Mouse (Mus musculus) heart, postnatal 0 days (tissue): Measurements from ENCODE around the gene Hmgcs2.

Experiments used
- CTCF ChIP-seq: IDR thresholded peaks from 2 replicates; pipeline ENCODE4 v1.5.1; 2016; ENCODE audit warnings: antibody characterized with exemption, control low read depth, low read depth
- EP300 ChIP-seq: IDR thresholded peaks from 2 replicates; pipeline ENCODE4 v1.6.1; 2016; ENCODE audit warnings: antibody characterized with exemption, low read depth

DNA sequence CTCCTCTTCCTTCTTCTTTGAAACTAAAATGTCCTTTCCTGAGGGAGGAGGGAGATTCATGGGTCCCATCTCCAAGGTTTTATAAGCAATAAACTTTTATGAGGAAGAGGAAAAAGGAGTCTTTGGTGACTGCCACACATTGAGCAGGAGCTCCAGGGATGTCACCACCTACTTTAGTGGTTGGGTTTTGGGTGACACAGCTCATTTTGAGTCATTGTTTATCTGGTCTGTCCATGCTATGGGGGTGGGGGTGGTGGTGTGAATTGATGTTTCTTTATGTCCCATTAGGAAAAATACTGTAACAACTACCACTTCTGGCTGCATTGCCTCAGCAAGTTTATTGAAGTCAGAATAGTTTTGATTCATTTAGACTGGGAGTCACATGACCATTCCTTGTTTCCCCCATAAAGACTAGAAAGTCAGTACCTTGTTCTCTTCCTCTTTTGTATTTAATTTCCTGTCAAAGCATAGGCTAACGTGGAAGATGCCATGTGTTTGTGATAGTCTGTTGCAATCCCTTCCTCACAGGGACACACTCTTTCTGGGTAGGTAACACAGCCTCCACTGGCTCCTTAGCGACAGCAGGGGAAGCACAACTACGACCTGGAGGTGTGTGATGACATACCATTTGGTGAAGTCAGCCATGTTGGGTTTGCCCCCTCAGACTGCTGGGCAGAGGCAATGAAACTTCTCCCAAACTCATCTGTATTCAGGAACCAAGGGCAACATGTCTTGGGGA is 76.6 kb downstream of the Hmgcs2 start:
- TF ChIP-seq CTCF, result no peak
- TF ChIP-seq EP300, result no peak
